Mouse (Mus musculus) heart, embryonic 16.5 days (tissue): ENCODE measurements around the gene Camkk1. TPM values are rescaled to one million over a fixed set of nuclear protein-coding genes. Genes with fewer than 3 reads are reported as not detected.
A peak's percentile ranks its signal among the peaks of the same experiment; 100 is the strongest.

Experiments
- ATAC-seq: fragments of 200-750 bp; cut with Nextera tagmentation; replicated peaks from 2 replicates; pipeline ENCODE4 v1.8.0; 2017; ENCODE audit warnings: moderate number of reproducible peaks; ENCODE audit not compliant: insufficient read depth, low FRiP score; ENCODE audit errors: extremely low read depth
- H3K27ac ChIP-seq: fragments of 300-500 bp; sonication (generic); 2 replicates; pipeline ENCODE4 v1.5.1; 2014; ENCODE audit warnings: mild to moderate bottlenecking, low read length, control low read depth, moderate library complexity
- H3K27me3 ChIP-seq: fragments of 300-500 bp; sonication (generic); 2 replicates; pipeline ENCODE4 v1.6.1; 2014; ENCODE audit warnings: low read length, mixed read lengths; ENCODE audit not compliant: control insufficient read depth, insufficient read depth
- H3K36me3 ChIP-seq: fragments of 300-500 bp; sonication (generic); 2 replicates; pipeline ENCODE4 v1.6.1; 2014; ENCODE audit not compliant: control insufficient read depth, insufficient read depth
- H3K4me1 ChIP-seq: fragments of 300-500 bp; sonication (generic); 2 replicates; pipeline ENCODE4 v1.6.1; 2014; ENCODE audit warnings: low read length, mixed read lengths; ENCODE audit not compliant: control insufficient read depth, insufficient read depth
- H3K4me2 ChIP-seq: fragments of 300-500 bp; sonication (generic); 2 replicates; pipeline ENCODE4 v1.6.1; 2014; ENCODE audit warnings: low read depth, mild to moderate bottlenecking, control low read depth, low read length
- H3K4me3 ChIP-seq: fragments of 300-500 bp; sonication (generic); 2 replicates; pipeline ENCODE4 v1.5.1; 2014; ENCODE audit warnings: mild to moderate bottlenecking, control low read depth, low read length
- H3K9ac ChIP-seq: fragments of 300-500 bp; sonication (generic); 2 replicates; pipeline ENCODE4 v1.6.1; 2014; ENCODE audit warnings: low read length, control low read depth
- H3K9me3 ChIP-seq: fragments of 300-500 bp; sonication (generic); replicated peaks from 2 replicates; pipeline ENCODE4 v1.6.1; 2016; ENCODE audit warnings: low read length; ENCODE audit not compliant: control insufficient read depth
- WGBS: fragments of 180-500 bp; shearing (Covaris S2); extraction: QIAGEN DNeasy Blood & Tissue Kit; methylation state at CpG from one replicate; pipeline ENCODE4 v1.1.7; 2014; 5-methylcytosine and 5-hydroxymethylcytosine counted together
- polyA plus RNA-seq: library from polyadenylated mRNA; unstranded; fragments of >200 nt; fragmentation: Nextera tagmentation; extraction: Ambion mirVana; gene quantifications from 2 replicates; pipeline ENCODE4 v1.2.1, GENCODE M21; 2015

Gene Camkk1
- polyA plus RNA-seq, 1 experiment from 2014 or later: 3.7 TPM

DNA sequence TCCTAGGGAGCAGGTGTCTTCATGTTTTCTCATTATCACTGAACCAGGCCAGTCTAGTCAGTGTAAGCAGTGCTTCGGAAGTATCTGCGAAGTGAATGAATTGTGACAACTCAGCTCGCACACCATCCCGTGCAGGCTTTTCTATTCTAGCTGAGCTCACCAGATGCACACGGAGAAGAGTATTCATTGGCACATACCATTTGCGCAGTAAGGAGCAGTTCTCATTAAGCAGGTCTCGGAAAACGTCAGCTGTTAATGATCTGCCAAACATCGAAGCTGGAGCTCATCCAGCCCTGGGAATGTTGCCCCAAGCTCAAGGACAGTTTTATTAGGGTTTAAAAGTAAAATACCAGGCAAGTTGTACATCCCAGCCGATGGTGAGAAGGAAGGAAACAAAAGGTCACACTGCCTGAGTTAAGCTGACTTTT lies 66.0 kb downstream of the Camkk1 start:
- peaks cover 23% of the 10 kb centered on the region for H3K36me3 ChIP-seq
- H3K9me3 ChIP-seq: no peaks in the 10 kb centered on the region
- 66% methylated on average over 10 of the region's 10 CpGs for WGBS
- peaks cover 23% of the 10 kb centered on the region for H3K4me1 ChIP-seq
- ATAC-seq: no peak
- H3K27me3 ChIP-seq: no peaks in the 10 kb centered on the region
- H3K27ac ChIP-seq: peak overlapping the region; percentile 47
- H3K4me2 ChIP-seq: no peak overlapping the region
- no peak overlapping the region for H3K9ac ChIP-seq
- no peak overlapping the region for H3K4me3 ChIP-seq

DNA sequence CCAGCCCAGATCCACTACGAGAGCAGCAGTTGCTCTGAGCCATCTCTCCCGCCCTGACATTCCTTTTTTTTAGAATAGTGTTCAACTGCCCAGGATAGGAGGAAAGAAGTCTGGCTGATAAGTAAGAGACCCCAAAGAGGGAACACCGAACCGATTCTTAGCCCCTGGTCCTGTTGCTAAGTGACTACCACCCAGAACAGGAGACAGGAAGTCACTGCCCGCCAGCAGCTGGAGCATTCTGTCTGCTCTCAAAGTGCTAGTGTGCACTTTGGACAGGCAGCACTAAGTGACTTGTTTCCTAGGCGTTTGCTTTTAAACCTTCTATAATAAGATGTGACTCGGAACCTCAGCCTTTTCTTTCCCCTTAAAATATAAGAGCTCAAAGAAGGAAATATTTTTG lies 66.6 kb downstream of the Camkk1 start:
- peaks cover 21% of the 10 kb centered on the region for H3K36me3 ChIP-seq
- 0 out of 2 replicates have a peak, but pooled peaks have one; percentile 12 for ATAC-seq
- no peaks in the 10 kb centered on the region for H3K9me3 ChIP-seq
- H3K27ac ChIP-seq: peak overlapping the region; percentile 39; the same call in 1 of the 2 replicates
- no peak overlapping the region for H3K4me2 ChIP-seq
- no peaks in the 10 kb centered on the region for H3K27me3 ChIP-seq
- H3K9ac ChIP-seq: no peak overlapping the region
- H3K4me1 ChIP-seq: peaks cover 23% of the 10 kb centered on the region
- WGBS: 43% methylated on average over 7 of the region's 7 CpGs
- no peak overlapping the region for H3K4me3 ChIP-seq

DNA sequence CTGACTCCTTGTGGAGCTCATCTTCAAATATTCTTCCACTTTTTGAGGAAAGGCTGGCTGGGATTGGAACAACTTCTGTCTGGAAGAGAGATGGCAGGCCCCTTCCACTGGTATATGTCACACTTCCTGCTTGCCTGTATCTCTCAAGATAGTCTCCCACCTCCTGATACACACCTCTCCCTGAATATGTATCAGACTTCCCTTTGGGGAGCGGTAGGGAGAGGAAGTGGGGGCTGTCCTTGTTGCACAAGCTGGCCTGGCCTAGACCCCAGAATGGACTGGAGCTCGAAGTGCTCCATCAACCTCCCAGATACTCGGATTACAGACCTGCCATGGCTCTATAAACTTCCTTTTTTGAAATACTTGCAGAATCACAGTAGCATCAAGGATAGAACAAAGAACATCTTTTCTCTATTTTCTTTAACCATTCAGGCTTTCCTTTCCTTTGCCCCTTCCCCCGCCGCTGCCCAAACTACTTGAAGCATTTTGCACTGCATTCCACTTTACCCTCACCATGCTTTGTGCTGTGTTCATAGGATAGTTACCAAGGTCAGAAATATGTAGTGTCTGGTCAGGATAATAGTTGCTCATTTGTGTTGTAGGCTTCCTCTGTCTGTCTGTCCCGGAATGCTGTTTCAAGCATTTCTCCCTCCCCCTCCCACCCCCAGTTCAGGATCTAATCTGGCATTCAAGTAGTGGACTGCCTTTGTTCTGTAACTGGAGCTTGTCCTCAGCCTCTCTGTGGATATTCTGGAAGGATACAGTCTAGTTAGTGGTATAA lies 69.1 kb downstream of the Camkk1 start:
- 44% methylated on average over 6 of the region's 6 CpGs for WGBS
- Histone ChIP-seq H3K27me3 (no peaks in the 10 kb centered on the region), H3K9ac (no peak overlapping the region), H3K4me2 (no peak overlapping the region), H3K4me3 (no peak overlapping the region), H3K36me3 (peaks cover 3% of the 10 kb centered on the region; the same call in 1 of the 2 replicates), H3K9me3 (no peaks in the 10 kb centered on the region), H3K27ac (no peak overlapping the region), H3K4me1 (peaks cover 23% of the 10 kb centered on the region)
- no peak for ATAC-seq

DNA sequence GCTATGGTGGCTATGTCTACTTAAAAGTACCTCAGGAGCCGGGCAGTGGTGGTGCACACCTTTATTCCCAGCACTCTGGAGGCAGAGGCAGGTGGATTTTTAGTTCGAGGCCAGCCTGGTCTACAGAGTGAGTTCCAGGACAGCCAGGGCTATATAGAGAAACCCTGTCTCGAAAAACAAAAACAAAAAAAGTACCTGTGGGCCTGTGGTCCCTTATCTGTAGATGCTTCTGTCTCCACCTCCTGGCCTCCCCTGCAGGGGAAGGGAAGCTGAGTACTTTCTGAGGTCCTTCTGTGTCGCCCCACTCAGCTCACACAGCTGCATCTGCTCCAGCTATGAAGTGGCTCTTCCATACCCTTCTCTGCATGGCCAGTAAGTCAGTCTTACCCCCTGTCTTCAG lies 71.5 kb downstream of the Camkk1 start, which contains the start of gene Itgae:
TSS of gene Itgae (plus strand) at position 301 of the 400 bp plus-strand sequence.
- Histone ChIP-seq H3K27ac (no peak within 1 kb of the TSS), H3K27me3 (no peaks in the 10 kb centered on the region)
- no peak for ATAC-seq

DNA sequence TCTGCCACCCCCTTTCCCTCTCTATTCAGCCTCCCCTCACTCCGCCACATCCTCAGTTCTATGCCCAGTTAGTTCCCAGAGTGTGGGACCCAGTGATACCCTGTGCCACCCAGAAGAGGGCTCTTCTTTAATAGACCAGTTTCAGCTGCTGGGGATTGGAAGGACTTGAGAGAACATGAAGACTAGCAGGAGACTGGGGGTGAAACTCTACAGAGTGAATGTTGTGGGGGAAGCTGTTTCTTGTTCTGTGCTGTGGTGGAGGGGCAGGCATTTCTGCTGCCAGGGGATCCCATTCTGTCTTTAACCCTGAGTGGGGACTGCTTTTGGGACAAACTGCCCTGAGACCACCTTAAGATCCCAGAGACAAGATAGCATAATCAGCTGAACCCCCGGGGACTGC lies 72.0 kb downstream of the Camkk1 start:
- WGBS: 79% methylated on average over 2 of the region's 2 CpGs
- Histone ChIP-seq H3K9ac (no peak overlapping the region), H3K36me3 (no peaks in the 10 kb centered on the region), H3K9me3 (no peaks in the 10 kb centered on the region), H3K4me3 (no peak overlapping the region), H3K27me3 (no peaks in the 10 kb centered on the region), H3K27ac (no peak overlapping the region), H3K4me1 (peaks cover 12% of the 10 kb centered on the region), H3K4me2 (no peak overlapping the region)
- ATAC-seq: no peak

More for the DNA sequence above, 71.5 kb downstream of the Camkk1 start, which contains the start of gene Itgae:
- Histone ChIP-seq H3K36me3 (no peaks in the 10 kb centered on the region), H3K9ac (no peak within 1 kb of the TSS), H3K4me1 (peaks cover 16% of the 10 kb centered on the region), H3K9me3 (no peaks in the 10 kb centered on the region), H3K4me2 (no peak within 1 kb of the TSS), H3K4me3 (no peak within 1 kb of the TSS)
- WGBS: 73% methylated on average over 4 of the region's 4 CpGs

Other genes with a start within 250 kb of the Camkk1 start
- 7.9 and 8.3 TPM in 2 replicates for gene Cyb5d2, start 222.9 kb upstream of the Camkk1 start, polyA plus RNA-seq
- gene Zzef1, start 222.8 kb upstream of the Camkk1 start, polyA plus RNA-seq: 7.8 and 8.7 TPM in 2 replicates
- 9.0 and 14.9 TPM in 2 replicates for gene Atp2a3, start 57.8 kb upstream of the Camkk1 start, polyA plus RNA-seq
- 3.0 and 5.6 TPM in 2 replicates for gene P2rx1, start 19.9 kb upstream of the Camkk1 start, polyA plus RNA-seq
- gene Ncbp3, start 28.8 kb downstream of the Camkk1 start, polyA plus RNA-seq: 10.1 and 11.5 TPM in 2 replicates
- gene Itgae, start 71.6 kb downstream of the Camkk1 start, polyA plus RNA-seq: 1.4 and 2.2 TPM in 2 replicates
- gene Haspin, start 119.3 kb downstream of the Camkk1 start, polyA plus RNA-seq: 12.0 and 13.6 TPM in 2 replicates
- gene P2rx5, start 141.4 kb downstream of the Camkk1 start, polyA plus RNA-seq: 2.2 and 2.9 TPM in 2 replicates
- gene Emc6, start 158.0 kb downstream of the Camkk1 start, polyA plus RNA-seq: 105 and 113 TPM in 2 replicates
- gene Tax1bp3, start 158.1 kb downstream of the Camkk1 start, polyA plus RNA-seq: 237 and 257 TPM in 2 replicates
- 14.5 and 15.3 TPM in 2 replicates for gene Ctns, start 180.0 kb downstream of the Camkk1 start, polyA plus RNA-seq
- gene Shpk, start 180.5 kb downstream of the Camkk1 start, polyA plus RNA-seq: 0.86 and 1.00 TPM in 2 replicates
- 0.06 and 0.08 TPM in 2 replicates for gene Trpv1, start 215.3 kb downstream of the Camkk1 start, polyA plus RNA-seq
- gene Trpv3, start 248.4 kb downstream of the Camkk1 start, polyA plus RNA-seq: 0.08 and 0.09 TPM in 2 replicates